Mouse (Mus musculus) liver, embryonic 11.5 days (tissue): ENCODE results near the gene Upp1. TPM values are rescaled to one million over a fixed set of nuclear protein-coding genes. Genes with fewer than 3 reads are reported as not detected.
A peak's percentile ranks its signal among the peaks of the same experiment; 100 is the strongest.

Source experiments
- ATAC-seq: fragments of 200-750 bp; cut with Nextera tagmentation; replicated peaks from 2 replicates; pipeline ENCODE4 v1.8.0; 2017; ENCODE audit warnings: moderate number of reproducible peaks, mild to moderate bottlenecking, moderate TSS enrichment, moderate library complexity; ENCODE audit not compliant: low FRiP score
- DNase-seq: peaks from one replicate; pipeline ENCODE4 v3.0.0-alpha.2; 2017; ENCODE audit warnings: low spot score
- H3K27ac ChIP-seq: fragments of 300-500 bp; sonication (generic); 2 replicates; pipeline ENCODE4 v1.5.1; 2014; ENCODE audit warnings: mild to moderate bottlenecking, low read depth, low read length, control low read depth
- H3K27me3 ChIP-seq: fragments of 300-500 bp; sonication (generic); replicated peaks from 2 replicates; pipeline ENCODE4 v1.6.1; 2014; ENCODE audit warnings: low read length, mixed read lengths; ENCODE audit not compliant: control insufficient read depth, insufficient read depth
- H3K36me3 ChIP-seq: fragments of 300-500 bp; sonication (generic); 2 replicates; pipeline ENCODE4 v1.6.1; 2014; ENCODE audit warnings: mild to moderate bottlenecking, low read length, moderate library complexity, mixed read lengths; ENCODE audit not compliant: control insufficient read depth, insufficient read depth
- H3K4me1 ChIP-seq: fragments of 300-500 bp; sonication (generic); replicated peaks from 2 replicates; pipeline ENCODE4 v1.6.1; 2014; ENCODE audit warnings: low read length, mixed read lengths; ENCODE audit not compliant: control insufficient read depth, insufficient read depth
- H3K4me2 ChIP-seq: fragments of 300-500 bp; sonication (generic); 2 replicates; pipeline ENCODE4 v1.6.1; 2014; ENCODE audit warnings: mild to moderate bottlenecking, control low read depth, moderate library complexity
- H3K4me3 ChIP-seq: fragments of 300-500 bp; sonication (generic); 2 replicates; pipeline ENCODE4 v1.5.1; 2014; ENCODE audit warnings: low read depth, low read length, control low read depth
- H3K9ac ChIP-seq: fragments of 300-500 bp; sonication (generic); 2 replicates; pipeline ENCODE4 v1.6.1; 2014; ENCODE audit warnings: low read depth, low read length, control low read depth
- H3K9me3 ChIP-seq: fragments of 300-500 bp; sonication (generic); 2 replicates; pipeline ENCODE4 v1.6.1; 2016; ENCODE audit warnings: low read length, inconsistent platforms, mixed read lengths; ENCODE audit not compliant: control insufficient read depth
- WGBS: fragments of 180-500 bp; shearing (Covaris S2); extraction: QIAGEN DNeasy Blood & Tissue Kit; methylation state at CpG from one replicate; pipeline ENCODE4 v1.1.7; 2014; 5-methylcytosine and 5-hydroxymethylcytosine counted together
- polyA plus RNA-seq: library from polyadenylated mRNA; unstranded; fragments of >200 nt; fragmentation: Nextera tagmentation; extraction: Ambion mirVana; gene quantifications from 2 replicates; pipeline ENCODE4 v1.2.1, GENCODE M21; 2014

Gene Upp1
- polyA plus RNA-seq: 5.1 and 6.6 TPM in 2 replicates

GRCm38 (mm10) chr11:9118050-9118420 is at the start of gene Upp1:
Upp1 (plus strand) TSS chr11:9118103.
- no peaks in the 10 kb centered on the region for H3K9me3 ChIP-seq
- WGBS: 0% methylated on average over 7 of the region's 7 CpGs
- peaks cover 32% of the 10 kb centered on the region for H3K27me3 ChIP-seq
- peaks cover 27% of the 10 kb centered on the region for H3K4me1 ChIP-seq
- H3K4me2 ChIP-seq: peak within 1 kb of the TSS; percentile 91
- ATAC-seq (no peak), DNase-seq (no peak)
- H3K36me3 ChIP-seq: no peaks in the 10 kb centered on the region
- H3K4me3 ChIP-seq: peak within 1 kb of the TSS; percentile 51
- H3K9ac ChIP-seq: peak within 1 kb of the TSS; percentile 12
- H3K27ac ChIP-seq: peak within 1 kb of the TSS; percentile 13; the same call in 1 of the 2 replicates

- DNase-seq (no peak), ATAC-seq (no peak)
- no peaks in the 10 kb centered on the region for H3K36me3 ChIP-seq
- H3K27ac ChIP-seq: no peak overlapping the region
- no peak overlapping the region for H3K4me2 ChIP-seq
- 88% methylated on average over 3 of the region's 3 CpGs for WGBS
- no peaks in the 10 kb centered on the region for H3K4me1 ChIP-seq
- H3K4me3 ChIP-seq: no peak overlapping the region
- no peak overlapping the region for H3K9ac ChIP-seq
- H3K27me3 ChIP-seq: no peaks in the 10 kb centered on the region
- H3K9me3 ChIP-seq: no peaks in the 10 kb centered on the region
Observed at GRCm38 (mm10) chr11:9076444-9076843, 41.5 kb upstream of the Upp1 start.

GRCm38 (mm10) chr11:9113189-9113588 is 4.7 kb upstream of the Upp1 start:
- peak; percentile 62 for ATAC-seq
- 40% methylated on average over 2 of the region's 2 CpGs for WGBS
- H3K36me3 ChIP-seq: no peaks in the 10 kb centered on the region
- H3K9me3 ChIP-seq: no peaks in the 10 kb centered on the region
- H3K27ac ChIP-seq: no peak overlapping the region
- no peak overlapping the region for H3K4me3 ChIP-seq
- H3K4me2 ChIP-seq: no peak overlapping the region
- H3K27me3 ChIP-seq: peaks cover 15% of the 10 kb centered on the region
- peaks cover 17% of the 10 kb centered on the region for H3K4me1 ChIP-seq
- DNase-seq: no peak
- no peak overlapping the region for H3K9ac ChIP-seq

- ATAC-seq (no peak), DNase-seq (no peak)
- Histone ChIP-seq H3K9ac (no peak overlapping the region), H3K4me1 (peaks cover 27% of the 10 kb centered on the region), H3K27ac (no peak overlapping the region), H3K27me3 (peaks cover 27% of the 10 kb centered on the region), H3K4me2 (peak overlapping the region; percentile 55; the same call in 1 of the 2 replicates), H3K9me3 (no peaks in the 10 kb centered on the region), H3K4me3 (no peak overlapping the region), H3K36me3 (no peaks in the 10 kb centered on the region)
- 5% methylated on average over 9 of the region's 9 CpGs for WGBS
Observed at GRCm38 (mm10) chr11:9115367-9116120, 2.4 kb upstream of the Upp1 start.

- no peak overlapping the region for H3K27ac ChIP-seq
- no peaks in the 10 kb centered on the region for H3K9me3 ChIP-seq
- H3K9ac ChIP-seq: no peak overlapping the region
- WGBS: 3% methylated on average over 10 of the region's 10 CpGs
- peaks cover 30% of the 10 kb centered on the region for H3K27me3 ChIP-seq
- H3K4me2 ChIP-seq: peak overlapping the region; percentile 55
- DNase-seq (no peak), ATAC-seq (no peak)
- no peaks in the 10 kb centered on the region for H3K36me3 ChIP-seq
- no peak overlapping the region; the same call in 1 of the 2 replicates for H3K4me3 ChIP-seq
- H3K4me1 ChIP-seq: peaks cover 27% of the 10 kb centered on the region
Observed at GRCm38 (mm10) chr11:9116121-9116520, 1.8 kb upstream of the Upp1 start.

GRCm38 (mm10) chr11:9116916-9117315 is 987 bp upstream of the Upp1 start:
- Histone ChIP-seq H3K4me2 (peak overlapping the region; percentile 6; the same call in 1 of the 2 replicates), H3K27ac (no peak overlapping the region), H3K4me3 (no peak overlapping the region), H3K9ac (no peak overlapping the region), H3K4me1 (peaks cover 27% of the 10 kb centered on the region), H3K9me3 (no peaks in the 10 kb centered on the region), H3K36me3 (no peaks in the 10 kb centered on the region), H3K27me3 (peaks cover 32% of the 10 kb centered on the region)
- no peak for ATAC-seq
- WGBS: 12% methylated on average over 3 of the region's 3 CpGs
- no peak for DNase-seq

GRCm38 (mm10) chr11:9117358-9118049 is 399 bp upstream of the Upp1 start:
- Histone ChIP-seq H3K36me3 (no peaks in the 10 kb centered on the region), H3K4me1 (peaks cover 27% of the 10 kb centered on the region), H3K4me3 (peak overlapping the region; percentile 51), H3K4me2 (peak overlapping the region; percentile 91), H3K27me3 (peaks cover 32% of the 10 kb centered on the region), H3K9ac (no peak overlapping the region), H3K9me3 (no peaks in the 10 kb centered on the region), H3K27ac (no peak overlapping the region)
- DNase-seq (peak; percentile 47), ATAC-seq (peak; percentile 68)
- WGBS: 5% methylated on average over 13 of the region's 13 CpGs

- Histone ChIP-seq H3K36me3 (no peaks in the 10 kb centered on the region), H3K27ac (peak overlapping the region; percentile 13; the same call in 1 of the 2 replicates), H3K4me2 (peak overlapping the region; percentile 91), H3K4me1 (peaks cover 27% of the 10 kb centered on the region), H3K4me3 (peak overlapping the region; percentile 51), H3K9ac (peak overlapping the region; percentile 12), H3K9me3 (no peaks in the 10 kb centered on the region), H3K27me3 (peaks cover 32% of the 10 kb centered on the region)
- WGBS: 1% methylated on average over 40 of the region's 40 CpGs
- DNase-seq: peak; percentile 69
- peak; percentile 74 for ATAC-seq
Observed at GRCm38 (mm10) chr11:9118421-9119121, 668 bp downstream of the Upp1 start.
